Comparison of ENCODE assay signal across 8 mouse cellular contexts in genomic region chrX:11807883-11808262, GRCm38 (mm10).
A peak's percentile ranks its signal among the peaks of the same experiment; 100 is the strongest.
DNase-seq lines count a peak whose midpoint lies in the region; ATAC-seq and TF ChIP-seq lines count a peak whose summit lies in the region.

No protein-coding gene starts in this region.

- H3K4me1 ChIP-seq in heart, postnatal 0 days (ENCODE audit: control insufficient read depth, insufficient read depth): no peaks in the 10 kb centered on the region
- H3K4me1 ChIP-seq in midbrain, embryonic 10.5 days: peaks cover 31% of the 10 kb centered on the region

- H3K4me3 ChIP-seq in heart, postnatal 0 days (ENCODE audit: low read depth, low read length): peak overlapping the region; percentile 56
- peak overlapping the region; percentile 56 for H3K4me3 ChIP-seq in midbrain, embryonic 10.5 days

- H3K9ac ChIP-seq in heart, postnatal 0 days (replicated peaks; ENCODE audit: low read depth, low read length): peak overlapping the region; percentile 10; the same call in 1 of the 2 replicates

- no peak for TF ChIP-seq CTCF in heart, postnatal 0 days (IDR thresholded peaks at IDR 0.05; ENCODE audit: low read depth)

- H3K4me2 ChIP-seq in heart, postnatal 0 days (ENCODE audit: low read depth, low read length): peak overlapping the region; percentile 72

- no peaks in the 10 kb centered on the region for H3K36me3 ChIP-seq in heart, postnatal 0 days (replicated peaks; ENCODE audit: control insufficient read depth, insufficient read depth, low read length)
- H3K36me3 ChIP-seq in midbrain, embryonic 10.5 days: no peaks in the 10 kb centered on the region

- 11% methylated on average over 9 of the region's 9 CpGs for WGBS in heart, postnatal 0 days
- 11% methylated on average over 9 of the region's 9 CpGs for WGBS in midbrain, embryonic 10.5 days

- ATAC-seq in heart, postnatal 0 days (ENCODE audit: insufficient read depth, low read depth): 0 out of 2 replicates have a peak, but pooled peaks have one; percentile 3
- no peak for ATAC-seq in cerebellum, adult (ENCODE audit: insufficient number of reproducible peaks, low FRiP score, low TSS enrichment)

- H3K27ac ChIP-seq in heart, postnatal 0 days (ENCODE audit: low read depth): no peak overlapping the region
- H3K27ac ChIP-seq in midbrain, embryonic 10.5 days (replicated peaks): peak overlapping the region; percentile 85

- TF ChIP-seq EP300 in heart, postnatal 0 days (IDR thresholded peaks at IDR 0.05; ENCODE audit: low read depth): no peak

- peak; percentile 13 for DNase-seq in kidney, adult 18-20 months
- no peak for DNase-seq in kidney, postnatal 4 days
- DNase-seq in NIH3T3 (ENCODE audit: low read depth): peak; percentile 6
- no peak for DNase-seq in heart, postnatal 0 days (ENCODE audit: low spot score)
- DNase-seq in midbrain, embryonic 10.5 days (ENCODE audit: low spot score): no peak
- DNase-seq in urinary bladder, adult 18-20 months (ENCODE audit: low spot score in 2 of 2): no peak
- no peak for DNase-seq in right cerebral cortex, adult 18-20 months

- peaks cover 4% of the 10 kb centered on the region; the same call in 1 of the 2 replicates for H3K27me3 ChIP-seq in heart, postnatal 0 days (ENCODE audit: control insufficient read depth, insufficient read depth, low read length)
- peaks cover 100% of the 10 kb centered on the region for H3K27me3 ChIP-seq in midbrain, embryonic 10.5 days (ENCODE audit: low read depth, poor library complexity, severe bottlenecking)

- H3K9me3 ChIP-seq in heart, postnatal 0 days (replicated peaks; ENCODE audit: control insufficient read depth, low read length): no peaks in the 10 kb centered on the region
- no peaks in the 10 kb centered on the region for H3K9me3 ChIP-seq in midbrain, embryonic 10.5 days (replicated peaks)

Comparison
In these comparisons a context has a peak if more than half of its experiments do, and no peak if none do; other contexts are left out.
1. DNase-seq: peak in kidney, adult 18-20 months (single experiment) and NIH3T3 (single experiment); none in kidney, postnatal 4 days (0 of 2), heart, postnatal 0 days (single experiment), midbrain, embryonic 10.5 days (single experiment), urinary bladder, adult 18-20 months (0 of 2) and right cerebral cortex, adult 18-20 months (single experiment).